Mouse (Mus musculus) cerebellum, adult 9-10 months (tissue): ENCODE measurements around the gene Edar.

Experiments used
- DNase-seq: peaks from one replicate; pipeline ENCODE4 v3.0.0; 2022

The Edar gene

DNA sequence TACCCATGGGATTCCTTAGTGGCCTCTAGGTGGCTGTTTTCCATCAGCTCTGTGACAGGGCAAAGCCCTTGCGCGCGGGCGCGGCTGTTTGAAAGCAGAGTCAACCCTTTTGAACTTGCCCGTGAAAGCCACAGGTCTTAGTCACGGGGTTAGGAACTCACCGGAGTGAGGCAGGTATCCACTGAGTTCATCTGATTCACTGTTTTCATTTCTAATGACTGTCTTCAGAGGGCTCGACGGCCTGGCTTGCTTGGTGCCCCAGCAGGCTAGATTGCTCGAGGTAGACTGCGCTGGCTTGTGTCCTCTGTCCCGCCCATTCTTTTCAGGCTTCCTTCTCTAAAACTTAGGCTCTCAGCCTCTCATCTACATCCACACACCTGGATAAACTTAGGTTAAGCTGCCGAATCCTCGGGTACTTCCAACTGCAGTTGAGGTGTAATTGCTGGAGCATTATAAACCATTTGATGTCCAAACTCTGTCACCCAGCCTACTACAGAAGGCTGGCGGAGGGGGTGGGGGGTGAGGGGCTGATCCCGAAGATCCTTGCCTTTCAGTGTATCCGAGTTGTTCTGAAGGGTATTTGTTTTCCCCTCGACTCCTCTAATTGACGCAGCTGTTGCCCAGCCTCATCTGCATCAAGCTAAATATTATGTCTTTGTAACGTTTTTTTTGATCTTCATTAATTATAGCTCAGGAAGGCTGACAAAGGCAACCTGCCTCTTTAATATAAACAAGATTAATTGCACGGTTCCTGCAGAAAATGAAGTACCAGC is 24.0 kb downstream of the Edar start:
- DNase-seq: no peak

GRCm38 (mm10) chr10:58648787-58649186 is 26.7 kb downstream of the Edar start:
- DNase-seq: no peak

DNA sequence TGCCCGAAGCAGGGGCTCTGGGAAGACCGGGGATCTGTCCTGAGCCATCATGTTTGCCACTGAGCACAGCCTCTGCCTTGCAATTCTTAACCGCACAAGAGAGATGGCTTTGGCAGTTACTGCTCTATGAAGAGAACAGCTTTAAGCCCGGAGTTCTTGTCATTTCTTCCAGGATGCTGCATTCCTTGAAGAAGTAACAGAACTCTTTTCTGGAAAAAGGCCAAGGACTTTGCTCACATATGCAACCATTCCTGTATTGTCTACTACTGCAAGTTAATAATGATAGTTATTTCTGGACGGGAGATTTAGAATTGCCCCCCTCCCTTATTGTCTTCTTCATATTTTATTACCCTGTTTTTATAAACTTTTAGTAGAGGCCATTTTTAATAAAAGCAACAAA is 30.8 kb downstream of the Edar start:
- no peak for DNase-seq

- DNase-seq: peak; percentile 65
These were observed 31.3 kb downstream of the Edar start for GRCm38 (mm10) chr10:58644194-58644593.

- DNase-seq: no peak
These were observed 32.5 kb downstream of the Edar start for GRCm38 (mm10) chr10:58643001-58643400.

DNA sequence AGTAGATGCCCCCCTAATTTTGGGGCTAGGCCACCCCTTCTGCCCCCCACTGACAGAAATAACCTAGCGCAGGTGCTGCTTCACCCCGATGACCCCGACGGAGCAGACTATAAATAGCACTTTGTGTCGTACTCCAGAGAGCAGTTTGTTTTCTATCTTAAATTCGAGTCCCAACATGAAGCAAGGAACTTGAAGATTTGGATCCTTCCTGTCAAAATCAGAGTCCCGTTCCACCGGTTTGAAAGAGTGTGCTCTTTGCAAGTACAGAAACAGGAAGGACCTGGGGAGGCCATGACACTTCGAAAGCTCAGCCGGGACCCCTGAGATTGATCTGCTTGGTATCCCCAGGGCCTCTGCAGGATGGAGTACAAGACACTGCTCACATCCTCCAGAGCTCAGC is 33.8 kb downstream of the Edar start:
- no peak for DNase-seq

DNA sequence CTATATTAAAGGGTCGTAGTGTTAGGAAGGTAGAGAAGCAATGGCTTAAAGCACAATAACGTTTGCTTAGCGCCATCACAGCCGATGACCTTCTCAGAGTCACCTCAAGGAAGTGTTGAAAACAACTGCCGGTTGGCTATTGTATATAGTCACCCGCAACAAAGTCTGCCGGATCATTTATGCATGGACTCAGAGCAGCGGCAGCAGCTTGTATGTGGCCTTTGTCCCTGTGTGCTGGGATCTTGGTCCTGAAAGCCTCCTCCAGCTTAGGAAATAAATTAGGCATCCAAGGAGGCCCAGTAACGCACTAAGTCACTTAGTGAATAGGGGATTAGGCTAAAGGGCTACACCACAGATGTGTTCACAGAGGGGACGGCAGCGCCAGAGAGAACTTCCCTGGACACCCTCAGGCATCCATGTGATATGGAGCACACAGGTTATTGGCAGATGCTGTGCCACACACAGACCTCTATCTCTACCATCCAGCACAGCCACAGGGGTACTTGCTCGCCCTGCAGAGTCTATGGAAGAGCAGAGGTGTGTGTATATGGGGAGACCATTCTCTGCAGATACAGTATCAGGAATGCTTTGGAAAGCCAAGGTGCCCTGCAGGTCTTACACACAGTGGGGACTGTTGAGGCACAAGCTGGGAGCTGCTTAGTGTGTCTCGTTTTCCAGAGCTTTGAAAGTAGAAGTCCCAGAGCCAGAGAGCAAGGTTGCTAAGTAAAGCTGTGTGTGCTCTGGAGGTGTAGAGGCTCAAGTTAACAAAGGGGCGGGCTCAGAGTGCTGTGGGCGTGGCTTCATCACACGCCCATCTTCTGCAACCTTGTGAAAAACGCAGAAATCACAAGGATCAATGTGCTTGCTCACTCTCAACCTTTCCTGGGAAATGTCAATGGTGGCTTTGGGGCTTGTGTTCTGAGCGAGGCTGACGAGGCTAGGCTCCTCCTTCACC is 34.7 kb downstream of the Edar start:
- DNase-seq: no peak

- peak; percentile 25 for DNase-seq
These were observed 36.2 kb downstream of the Edar start for GRCm38 (mm10) chr10:58639291-58639690.

DNA sequence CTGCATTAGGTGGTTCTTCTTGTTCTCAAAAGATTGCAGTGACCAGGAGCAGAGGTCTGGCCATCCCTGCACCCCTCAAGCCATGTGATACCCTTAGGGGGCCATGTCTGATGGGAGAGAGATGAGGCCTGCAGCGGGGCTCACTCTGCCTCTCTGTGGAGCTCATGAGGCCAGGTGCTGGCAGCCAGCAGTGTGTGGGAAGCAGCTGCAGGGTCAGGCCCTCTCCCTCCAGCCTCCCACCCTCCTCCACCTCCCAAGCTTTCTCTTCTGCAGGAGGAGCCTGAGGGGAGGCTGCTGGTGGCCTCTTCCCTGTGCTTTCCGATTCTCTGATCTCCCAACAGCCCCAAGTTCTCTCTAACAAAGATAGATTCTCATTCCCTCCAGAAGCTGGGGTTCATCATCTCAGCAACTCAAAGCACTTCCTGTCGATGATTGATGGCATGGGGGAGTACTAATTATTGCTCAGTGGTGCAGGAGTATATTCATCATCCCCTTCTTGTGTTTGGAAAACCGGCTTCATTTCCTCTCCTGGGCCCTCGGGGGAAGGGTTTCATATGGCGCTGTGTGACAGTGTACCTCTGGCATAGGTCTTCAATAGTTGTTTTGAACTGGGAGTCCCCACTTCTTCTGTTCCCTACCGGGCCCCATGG is 38.9 kb downstream of the Edar start:
- no peak for DNase-seq

- DNase-seq: no peak
These were observed 41.9 kb downstream of the Edar start for GRCm38 (mm10) chr10:58633507-58633906.

- DNase-seq: no peak
These were observed 47.9 kb downstream of the Edar start for GRCm38 (mm10) chr10:58627569-58627968.

GRCm38 (mm10) chr10:58624848-58625711 is 50.4 kb downstream of the Edar start:
- no peak for DNase-seq

DNA sequence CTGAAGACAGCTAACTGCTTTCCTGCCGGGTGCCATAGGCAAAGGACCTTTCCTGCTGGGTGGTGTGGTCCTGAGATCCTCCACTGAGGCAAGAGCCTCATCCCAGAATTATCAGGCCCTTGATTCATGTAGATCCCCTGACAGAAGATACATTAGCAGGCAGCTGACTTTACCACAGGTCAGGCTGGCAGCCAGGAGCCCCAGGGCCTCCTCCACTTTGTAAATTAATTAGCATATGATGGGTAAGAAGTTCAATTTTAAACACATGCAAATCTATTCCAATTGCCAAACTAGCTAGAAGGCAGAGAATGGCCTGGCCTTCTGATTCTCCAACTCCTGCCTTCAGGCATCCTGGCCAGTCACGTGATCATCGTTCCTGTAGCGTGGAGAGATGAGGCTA is 56.2 kb downstream of the Edar start:
- peak; percentile 42 for DNase-seq

DNA sequence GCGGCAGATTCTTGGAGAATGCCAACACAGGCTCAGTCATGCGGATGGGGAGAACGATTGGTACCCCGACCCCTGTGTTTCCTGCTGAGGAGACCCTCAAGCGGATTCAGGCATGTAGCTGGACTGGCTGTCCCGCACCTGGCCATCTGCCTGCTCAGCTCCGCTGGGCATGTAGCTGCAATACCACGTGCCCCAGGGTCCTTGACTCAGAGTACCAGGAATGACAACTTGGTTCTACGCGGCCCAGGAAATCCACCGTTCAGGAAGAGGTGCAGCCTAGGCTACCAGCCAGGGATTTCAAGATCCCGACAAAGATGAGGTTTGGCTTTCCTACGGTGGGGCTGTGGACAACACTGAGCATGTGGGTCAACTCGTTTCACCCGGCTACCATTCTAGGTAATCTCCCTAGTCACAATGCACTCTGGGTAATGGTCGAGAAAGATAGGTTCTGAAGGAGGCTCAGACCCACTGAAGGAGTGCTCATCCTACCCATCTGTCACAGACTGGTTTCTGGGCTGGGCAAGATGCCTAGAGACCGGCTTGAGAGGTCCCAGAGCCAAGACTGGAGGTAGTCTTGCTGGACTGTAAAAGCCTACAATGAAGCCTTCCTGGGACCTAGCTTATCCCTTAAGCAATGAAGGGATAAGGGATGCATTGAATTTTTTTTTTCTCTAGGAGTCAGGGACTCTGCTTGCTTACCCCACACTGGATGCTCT is 56.8 kb downstream of the Edar start:
- DNase-seq: peak; percentile 87

DNA sequence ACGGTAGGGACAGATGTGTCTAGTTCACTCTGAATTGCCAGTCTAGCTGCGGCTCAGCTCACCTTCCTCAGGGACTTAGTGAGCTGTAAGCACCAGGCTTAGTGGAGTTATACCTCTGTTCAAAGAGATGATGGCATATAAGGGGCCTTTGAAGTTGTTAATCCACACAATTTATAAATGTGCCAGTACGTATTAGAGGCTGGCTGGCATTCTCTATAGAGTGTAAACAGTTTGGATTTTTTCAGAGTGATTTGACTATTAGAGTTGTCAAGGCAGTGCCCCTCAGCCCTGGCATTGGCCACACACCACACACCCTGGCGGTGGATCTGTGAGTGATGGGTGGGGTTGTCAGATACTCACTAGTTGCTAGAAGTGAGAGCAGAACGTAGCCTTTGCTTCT is 58.9 kb downstream of the Edar start:
- no peak for DNase-seq

- no peak for DNase-seq
These were observed 60.9 kb downstream of the Edar start for GRCm38 (mm10) chr10:58614601-58615000.

DNA sequence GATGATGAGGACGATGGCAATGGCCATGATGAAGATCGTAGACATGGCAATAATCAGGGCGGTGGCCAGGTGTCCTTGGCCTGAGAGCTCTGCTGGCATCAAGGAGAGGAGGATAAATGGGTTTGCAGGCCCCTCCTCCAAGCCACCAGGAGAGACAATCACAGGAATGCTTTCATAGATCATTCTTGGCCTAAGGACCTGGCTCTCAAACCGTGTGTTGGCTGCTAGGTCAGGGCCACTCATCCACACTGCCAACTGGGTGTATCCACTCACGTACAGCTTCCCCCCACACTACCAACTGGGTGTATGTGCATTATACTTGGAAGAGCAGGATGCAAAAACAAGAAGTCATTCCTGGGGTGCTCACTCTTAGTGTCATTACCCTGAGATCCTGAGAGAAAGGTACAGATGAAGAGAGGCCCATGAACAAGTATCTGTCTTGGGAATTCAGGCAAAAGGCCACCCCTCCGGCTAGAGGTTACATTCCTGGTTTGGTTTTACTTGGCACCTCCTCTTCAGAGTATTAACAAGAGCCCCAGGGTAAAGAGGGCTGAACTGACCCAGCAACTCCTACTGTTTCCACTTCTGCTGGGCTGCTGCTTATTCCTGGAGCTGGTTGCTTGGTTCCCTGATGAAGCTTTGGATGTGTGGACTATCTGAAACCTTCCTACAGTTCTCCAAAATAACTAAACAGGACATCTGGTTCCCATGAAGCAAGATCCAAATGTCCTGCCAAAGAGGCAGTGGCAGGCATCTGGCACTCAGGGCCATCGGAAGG is 64.8 kb downstream of the Edar start:
- no peak for DNase-seq

DNA sequence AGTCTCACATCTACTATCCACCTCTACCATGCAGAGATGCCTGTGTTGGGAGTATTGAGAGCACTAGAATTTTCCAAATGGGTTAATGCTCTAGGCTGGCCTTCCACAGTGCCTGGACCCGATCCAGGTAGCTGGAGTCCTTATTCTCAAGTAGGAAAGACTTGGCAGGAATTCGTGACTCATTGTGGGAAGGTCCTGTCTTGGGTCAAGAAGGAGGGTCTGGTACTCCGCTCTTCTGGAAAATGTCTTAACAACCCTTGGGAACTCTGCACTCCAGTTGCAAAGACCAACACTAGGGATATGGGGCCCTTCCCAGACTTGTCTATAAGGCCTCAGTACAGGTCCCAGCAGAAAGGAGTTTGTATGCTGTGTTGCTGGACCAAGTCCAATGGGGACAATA is 66.6 kb downstream of the Edar start:
- DNase-seq: no peak

GRCm38 (mm10) chr10:58606356-58606755 is 69.1 kb downstream of the Edar start:
- no peak for DNase-seq

DNA sequence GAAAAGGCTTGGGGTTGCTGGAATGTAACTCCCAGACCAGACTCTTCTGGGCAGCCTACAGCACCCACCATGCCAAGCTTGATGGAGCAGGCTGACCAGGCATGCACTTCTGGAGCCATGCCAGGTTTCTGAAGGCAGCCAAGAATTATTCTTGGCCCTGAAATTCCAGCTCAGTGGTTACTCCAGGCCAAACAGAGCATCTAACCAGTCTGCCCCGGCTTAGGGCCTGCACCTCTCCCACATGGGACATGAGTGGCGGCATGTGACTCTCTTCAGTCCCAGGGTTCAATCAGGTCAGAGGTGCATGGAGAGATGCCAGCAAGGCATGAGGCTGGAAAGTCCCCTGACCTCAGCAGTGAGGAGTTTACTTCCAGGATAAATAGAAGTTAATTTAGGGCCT is 70.7 kb downstream of the Edar start:
- DNase-seq: peak; percentile 68

DNA sequence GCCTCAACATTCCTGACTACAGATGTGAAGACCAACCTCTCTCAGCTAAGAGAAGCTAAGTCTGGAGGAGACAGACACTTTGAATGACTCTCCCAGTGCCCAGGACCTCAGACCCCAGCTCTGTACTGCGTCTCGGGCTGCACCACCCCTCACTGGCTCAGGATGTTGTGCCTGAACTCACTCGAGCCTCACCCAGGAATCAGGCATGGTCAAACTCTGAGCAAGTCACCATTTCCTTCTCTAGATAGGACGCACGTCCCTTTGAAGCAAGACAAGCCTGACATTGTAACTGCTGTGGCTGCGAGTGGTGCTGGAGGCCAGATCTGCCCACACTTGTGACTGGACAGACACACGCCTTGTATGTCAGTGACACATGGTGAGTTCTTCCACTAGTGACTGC is 73.5 kb downstream of the Edar start:
- DNase-seq: no peak
